Mouse (Mus musculus) limb, embryonic 13.5 days (tissue): ENCODE measurements at regions not wholly inside any gene's neighbourhood (a gene's known extent, or its start where the extent isn't known, plus 50 kb on each side); places are given as distances from the start of the nearest gene placed in this dataset.
"Not testable (repeated sequence)": the region's sequence is repeated elsewhere in the genome, so short reads cannot be mapped to it uniquely, and the experiment has no call there.

Experiments used
- ATAC-seq: fragments of 200-750 bp; cut with Nextera tagmentation; 2 replicates; pipeline ENCODE4 v1.8.0; 2017; ENCODE audit warnings: low read depth, moderate number of reproducible peaks, moderate TSS enrichment; ENCODE audit not compliant: low FRiP score
- H3K27ac ChIP-seq: fragments of 300-500 bp; sonication (generic); 2 replicates; pipeline ENCODE4 v1.5.1; 2015; ENCODE audit warnings: inconsistent platforms, mild to moderate bottlenecking, moderate library complexity
- H3K27me3 ChIP-seq: fragments of 300-500 bp; sonication (generic); 2 replicates; pipeline ENCODE4 v1.6.1; 2015; ENCODE audit warnings: mild to moderate bottlenecking, inconsistent platforms
- H3K36me3 ChIP-seq: fragments of 300-500 bp; sonication (generic); 2 replicates; pipeline ENCODE4 v1.6.1; 2015; ENCODE audit warnings: inconsistent platforms, mild to moderate bottlenecking, moderate library complexity
- H3K4me1 ChIP-seq: fragments of 300-500 bp; sonication (generic); 2 replicates; pipeline ENCODE4 v1.6.1; 2015; ENCODE audit warnings: inconsistent platforms
- H3K4me2 ChIP-seq: fragments of 300-500 bp; sonication (generic); replicated peaks from 2 replicates; pipeline ENCODE4 v1.6.1; 2015; ENCODE audit warnings: inconsistent platforms, mild to moderate bottlenecking, moderate library complexity
- H3K4me3 ChIP-seq: fragments of 300-500 bp; sonication (generic); 2 replicates; pipeline ENCODE4 v1.5.1; 2015; ENCODE audit warnings: moderate library complexity, mild to moderate bottlenecking, inconsistent platforms
- H3K9ac ChIP-seq: fragments of 300-500 bp; sonication (generic); 2 replicates; pipeline ENCODE4 v1.6.1; 2015; ENCODE audit warnings: mild to moderate bottlenecking, inconsistent platforms
- H3K9me3 ChIP-seq: fragments of 300-500 bp; sonication (generic); 2 replicates; pipeline ENCODE4 v1.6.1; 2016; ENCODE audit warnings: inconsistent platforms
- WGBS: fragments of 180-500 bp; shearing (Covaris S2); methylation state at CpG from one replicate; pipeline ENCODE4 v1.1.7; 2015; 5-methylcytosine and 5-hydroxymethylcytosine counted together

- Histone ChIP-seq H3K9me3 (no peaks in the 10 kb centered on the region), H3K4me3 (no peak overlapping the region), H3K4me2 (no peak overlapping the region), H3K27me3 (no peaks in the 10 kb centered on the region), H3K27ac (no peak overlapping the region), H3K9ac (no peak overlapping the region), H3K4me1 (no peaks in the 10 kb centered on the region), H3K36me3 (no peaks in the 10 kb centered on the region)
- no peak for ATAC-seq
- WGBS = 91% methylated on average over 4 of the region's 4 CpGs
Measured at GRCm38 (mm10) chr6:3319378-3319777, 80.0 kb downstream of the Samd9l start.

DNA sequence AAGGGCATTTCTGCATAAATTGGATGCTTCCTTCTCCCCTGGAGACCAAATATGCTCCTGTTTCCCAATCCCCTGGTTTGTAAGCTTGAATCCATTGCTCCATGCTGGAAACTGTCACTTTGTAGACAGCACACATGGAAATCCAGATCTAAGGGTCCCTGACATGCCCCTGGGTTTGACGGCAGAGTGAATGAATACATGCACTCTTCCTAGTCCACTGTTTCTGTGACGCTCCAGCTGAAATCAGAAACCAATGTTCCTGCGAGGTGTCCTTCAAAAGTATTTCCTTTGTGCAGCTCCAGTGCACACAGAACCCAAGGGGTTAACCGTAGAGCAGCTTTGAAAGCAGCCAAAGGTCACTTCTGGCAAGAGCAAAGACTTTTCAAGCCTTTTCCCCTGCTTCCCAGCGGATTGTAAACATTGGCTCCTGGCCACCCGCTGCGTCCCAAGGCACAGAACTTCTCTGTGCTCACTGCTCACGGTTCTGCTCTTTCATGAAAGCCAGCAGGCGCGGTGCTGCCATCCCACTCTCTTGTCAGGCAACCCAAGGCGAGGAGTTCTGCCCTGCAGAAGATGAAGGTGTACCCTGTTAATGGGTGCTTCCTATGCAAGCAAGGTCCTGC, 91.7 kb downstream of the Samd9l start:
- H3K9ac ChIP-seq, H3K27ac ChIP-seq, ATAC-seq, H3K4me1 ChIP-seq, H3K36me3 ChIP-seq, H3K27me3 ChIP-seq, H3K9me3 ChIP-seq, H3K4me3 ChIP-seq: not testable (repeated sequence)
- 1% methylated on average over 11 of the region's 11 CpGs for WGBS
- peak overlapping the region; percentile 48 for H3K4me2 ChIP-seq

GRCm38 (mm10) chr6:3304881-3305620, 94.3 kb downstream of the Samd9l start:
- H3K4me1 ChIP-seq, H3K27me3 ChIP-seq, ATAC-seq, H3K4me2 ChIP-seq, H3K9ac ChIP-seq, H3K36me3 ChIP-seq, H3K4me3 ChIP-seq, H3K9me3 ChIP-seq: not testable (repeated sequence)
- WGBS = 26% methylated on average over 10 of the region's 10 CpGs
- peak overlapping the region; percentile 55; the same call in 1 of the 2 replicates for H3K27ac ChIP-seq

GRCm38 (mm10) chr6:3293316-3293715, 106.1 kb downstream of the Samd9l start:
- WGBS = 72% methylated on average over 8 of the region's 8 CpGs
- H3K9me3 ChIP-seq, H3K27ac ChIP-seq, H3K9ac ChIP-seq, ATAC-seq, H3K36me3 ChIP-seq, H3K4me3 ChIP-seq, H3K4me1 ChIP-seq, H3K4me2 ChIP-seq, H3K27me3 ChIP-seq: not testable (repeated sequence)

GRCm38 (mm10) chr6:3291983-3292382, 107.4 kb downstream of the Samd9l start:
- H3K4me1 ChIP-seq, H3K27ac ChIP-seq, H3K36me3 ChIP-seq, H3K4me3 ChIP-seq, H3K4me2 ChIP-seq, ATAC-seq, H3K9ac ChIP-seq, H3K9me3 ChIP-seq, H3K27me3 ChIP-seq: not testable (repeated sequence)
- WGBS = 95% methylated on average over 6 of the region's 6 CpGs

GRCm38 (mm10) chr6:3268726-3269125, 130.6 kb downstream of the Samd9l start:
- ATAC-seq, H3K4me3 ChIP-seq, H3K4me1 ChIP-seq, H3K36me3 ChIP-seq, H3K27me3 ChIP-seq, H3K9me3 ChIP-seq, H3K27ac ChIP-seq, H3K4me2 ChIP-seq, H3K9ac ChIP-seq: not testable (repeated sequence)
- 76% methylated on average over 4 of the region's 4 CpGs for WGBS

DNA sequence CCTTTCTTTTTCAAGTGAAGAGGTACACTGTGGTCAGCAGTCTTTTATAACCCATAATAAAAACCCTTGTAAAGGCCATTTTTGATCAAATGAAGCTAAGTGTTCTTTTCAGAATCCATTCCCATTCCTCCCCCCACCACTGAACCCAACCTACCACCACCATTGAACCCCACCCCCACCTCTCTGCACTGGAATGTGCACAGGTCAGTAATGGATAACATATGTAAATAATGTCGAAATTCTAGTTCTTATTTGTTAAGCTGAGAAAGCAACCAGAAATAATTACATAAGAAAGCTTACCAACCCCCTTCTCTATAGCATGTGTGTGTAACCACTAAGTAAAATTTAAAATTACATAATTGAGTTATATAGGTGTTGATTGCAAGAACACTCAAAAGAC, 133.9 kb downstream of the Samd9l start:
- not testable (repeated sequence) for H3K4me3 ChIP-seq, H3K4me1 ChIP-seq, H3K4me2 ChIP-seq, H3K9ac ChIP-seq, H3K36me3 ChIP-seq, H3K27me3 ChIP-seq, H3K9me3 ChIP-seq, H3K27ac ChIP-seq
- 0 out of 2 replicates have a peak, but pooled peaks have one; percentile 40 for ATAC-seq
- WGBS = 21% methylated on average over 1 of the region's 1 CpGs
